28 mouse cellular contexts compared by ENCODE assay signal in genomic region chr11:31614394-31614713, GRCm38 (mm10). TPM values are rescaled to one million over a fixed set of nuclear protein-coding genes. Genes with fewer than 3 reads are reported as not detected.
DNase-seq lines count a peak whose midpoint lies in the region; ATAC-seq and TF ChIP-seq lines count a peak whose summit lies in the region.
"Had no signal": no experiment of that assay in that cellular context is flagged by ENCODE, and none has a peak within 500 bp of the region (broad histone marks: within the 10 kb centered on the region; RNA-seq: fewer than 3 reads in every experiment).

No protein-coding gene starts in this region.

- TF ChIP-seq CTCF in midbrain, postnatal 0 days (IDR thresholded peaks at IDR 0.05): no peak

- 0 out of 2 replicates have a peak overlapping the region, but pooled peaks have one; percentile 5 for H3K4me2 ChIP-seq in hindbrain, embryonic 14.5 days (replicated peaks)
- peak overlapping the region; percentile 37 for H3K4me2 ChIP-seq in midbrain, embryonic 14.5 days (ENCODE audit: low read length)
- peak overlapping the region; percentile 36 for H3K4me2 ChIP-seq in midbrain, embryonic 15.5 days
- H3K4me2 ChIP-seq in midbrain, postnatal 0 days (ENCODE audit: low read depth, low read length, poor library complexity, severe bottlenecking): peak overlapping the region; percentile 35
- H3K4me2 ChIP-seq: heart, embryonic 11.5 days; limb, embryonic 15.5 days; liver, embryonic 13.5 days had no signal

- ATAC-seq in hindbrain, embryonic 14.5 days (ENCODE audit: low FRiP score): no peak
- ATAC-seq in midbrain, embryonic 14.5 days (ENCODE audit: low FRiP score, low TSS enrichment): no peak
- ATAC-seq in midbrain, embryonic 15.5 days (replicated peaks): no peak
- no peak for ATAC-seq in midbrain, postnatal 0 days (ENCODE audit: low FRiP score)
- ATAC-seq: intestine, embryonic 16.5 days had no signal

- H3K27ac ChIP-seq in hindbrain, embryonic 14.5 days: no peak overlapping the region
- H3K27ac ChIP-seq in hindbrain, embryonic 10.5 days: no peak overlapping the region
- no peak overlapping the region for H3K27ac ChIP-seq in midbrain, embryonic 14.5 days (replicated peaks; ENCODE audit: low read depth, low read length)
- no peak overlapping the region for H3K27ac ChIP-seq in midbrain, embryonic 10.5 days (replicated peaks)
- no peak overlapping the region for H3K27ac ChIP-seq in midbrain, embryonic 15.5 days
- no peak overlapping the region for H3K27ac ChIP-seq in midbrain, postnatal 0 days (ENCODE audit: low read depth, low read length)
- H3K27ac ChIP-seq: kidney, postnatal 0 days; limb, embryonic 10.5 days; limb, embryonic 15.5 days; liver, embryonic 13.5 days; stomach, postnatal 0 days had no signal

- no peaks in the 10 kb centered on the region for H3K9me3 ChIP-seq in hindbrain, embryonic 14.5 days (ENCODE audit: control insufficient read depth, low read length)
- H3K9me3 ChIP-seq in hindbrain, embryonic 10.5 days: no peaks in the 10 kb centered on the region
- no peaks in the 10 kb centered on the region for H3K9me3 ChIP-seq in midbrain, embryonic 14.5 days (ENCODE audit: control insufficient read depth, low read length)
- no peaks in the 10 kb centered on the region for H3K9me3 ChIP-seq in midbrain, embryonic 10.5 days (replicated peaks)
- no peaks in the 10 kb centered on the region for H3K9me3 ChIP-seq in midbrain, embryonic 15.5 days
- H3K9me3 ChIP-seq in midbrain, postnatal 0 days (ENCODE audit: low read length): no peaks in the 10 kb centered on the region
- H3K9me3 ChIP-seq: limb, embryonic 10.5 days; limb, embryonic 15.5 days; liver, embryonic 13.5 days; megakaryocyte, embryonic 14.5 days had no signal

- H3K9ac ChIP-seq in hindbrain, embryonic 14.5 days: no peak overlapping the region; the same call in 1 of the 2 replicates
- H3K9ac ChIP-seq in midbrain, embryonic 14.5 days (replicated peaks; ENCODE audit: low read length): no peak overlapping the region; the same call in 1 of the 2 replicates
- no peak overlapping the region for H3K9ac ChIP-seq in midbrain, embryonic 15.5 days
- no peak overlapping the region for H3K9ac ChIP-seq in midbrain, postnatal 0 days (replicated peaks; ENCODE audit: low read length, poor library complexity, severe bottlenecking)
- H3K9ac ChIP-seq: limb, embryonic 15.5 days; liver, embryonic 13.5 days had no signal

- no peaks in the 10 kb centered on the region for H3K4me1 ChIP-seq in hindbrain, embryonic 14.5 days (replicated peaks; ENCODE audit: control insufficient read depth, insufficient read depth, low read length)
- H3K4me1 ChIP-seq in hindbrain, embryonic 10.5 days (replicated peaks): peaks cover 7% of the 10 kb centered on the region; the same call in 1 of the 2 replicates
- no peaks in the 10 kb centered on the region for H3K4me1 ChIP-seq in midbrain, embryonic 14.5 days (ENCODE audit: control insufficient read depth, insufficient read depth, low read length)
- H3K4me1 ChIP-seq in midbrain, embryonic 10.5 days: peaks cover 7% of the 10 kb centered on the region; the same call in 1 of the 2 replicates
- peaks cover 9% of the 10 kb centered on the region; the same call in 1 of the 2 replicates for H3K4me1 ChIP-seq in midbrain, embryonic 15.5 days
- no peaks in the 10 kb centered on the region for H3K4me1 ChIP-seq in midbrain, postnatal 0 days (ENCODE audit: insufficient read depth, low read length)
- H3K4me1 ChIP-seq: limb, embryonic 10.5 days; liver, embryonic 13.5 days had no signal

- 81% methylated on average over 7 of the region's 7 CpGs for WGBS in hindbrain, embryonic 14.5 days
- WGBS in hindbrain, embryonic 10.5 days: 88% methylated on average over 7 of the region's 7 CpGs
- 84% methylated on average over 7 of the region's 7 CpGs for WGBS in midbrain, embryonic 14.5 days
- 87% methylated on average over 7 of the region's 7 CpGs for WGBS in midbrain, embryonic 10.5 days
- 86% methylated on average over 7 of the region's 7 CpGs for WGBS in midbrain, embryonic 15.5 days
- 80% methylated on average over 7 of the region's 7 CpGs for WGBS in midbrain, postnatal 0 days

- H3K4me3 ChIP-seq in hindbrain, embryonic 14.5 days (replicated peaks; ENCODE audit: low read length): no peak overlapping the region
- no peak overlapping the region for H3K4me3 ChIP-seq in hindbrain, embryonic 10.5 days
- H3K4me3 ChIP-seq in midbrain, embryonic 14.5 days (replicated peaks; ENCODE audit: low read depth, low read length): no peak overlapping the region
- no peak overlapping the region for H3K4me3 ChIP-seq in midbrain, embryonic 10.5 days
- H3K4me3 ChIP-seq in midbrain, embryonic 15.5 days: peak overlapping the region; percentile 12; the same call in 1 of the 2 replicates
- H3K4me3 ChIP-seq in midbrain, postnatal 0 days (ENCODE audit: low read depth, low read length): no peak overlapping the region
- H3K4me3 ChIP-seq: erythroblast, embryonic 14.5 days; limb, embryonic 10.5 days; limb, embryonic 15.5 days; liver, embryonic 13.5 days; megakaryocyte, embryonic 14.5 days had no signal

- no peak for DNase-seq in hindbrain, embryonic 14.5 days (ENCODE audit: low spot score)
- DNase-seq in hindbrain, embryonic 10.5 days (ENCODE audit: low spot score): no peak
- DNase-seq in midbrain, embryonic 14.5 days: no peak
- DNase-seq in midbrain, embryonic 10.5 days (ENCODE audit: low spot score): no peak
- no peak for DNase-seq in midbrain, postnatal 0 days (ENCODE audit: low spot score)
- DNase-seq: adrenal gland, postnatal 36 days; B cell, adult 2 months; cerebellum, adult 2 months; cerebellum, postnatal 14 days; gastrocnemius, postnatal 10 days; heart, postnatal 14 days; kidney, adult 8-10 months; kidney, postnatal 4 days; layer of hippocampus, postnatal 36 days; liver, embryonic 13.5 days; lung, adult 18-20 months; lung, postnatal 4 days; right cerebral cortex, postnatal 4 days; thymus, postnatal 4 days had no signal

- H3K36me3 ChIP-seq in hindbrain, embryonic 14.5 days (replicated peaks; ENCODE audit: control insufficient read depth, insufficient read depth): no peaks in the 10 kb centered on the region
- H3K36me3 ChIP-seq in hindbrain, embryonic 10.5 days: no peaks in the 10 kb centered on the region
- no peaks in the 10 kb centered on the region for H3K36me3 ChIP-seq in midbrain, embryonic 14.5 days (ENCODE audit: control insufficient read depth, insufficient read depth, low read length)
- H3K36me3 ChIP-seq in midbrain, embryonic 10.5 days: no peaks in the 10 kb centered on the region
- H3K36me3 ChIP-seq in midbrain, embryonic 15.5 days (replicated peaks): no peaks in the 10 kb centered on the region
- no peaks in the 10 kb centered on the region for H3K36me3 ChIP-seq in midbrain, postnatal 0 days (ENCODE audit: insufficient read depth, low read length)
- H3K36me3 ChIP-seq: limb, embryonic 10.5 days; limb, embryonic 15.5 days; liver, embryonic 13.5 days had no signal

- H3K27me3 ChIP-seq in hindbrain, embryonic 14.5 days (ENCODE audit: control insufficient read depth, insufficient read depth, low read length): no peaks in the 10 kb centered on the region
- no peaks in the 10 kb centered on the region for H3K27me3 ChIP-seq in hindbrain, embryonic 10.5 days (ENCODE audit: insufficient read depth, poor library complexity, severe bottlenecking)
- no peaks in the 10 kb centered on the region for H3K27me3 ChIP-seq in midbrain, embryonic 14.5 days (ENCODE audit: control insufficient read depth, insufficient read depth, low read length)
- no peaks in the 10 kb centered on the region for H3K27me3 ChIP-seq in midbrain, embryonic 10.5 days (ENCODE audit: low read depth, poor library complexity, severe bottlenecking)
- H3K27me3 ChIP-seq in midbrain, embryonic 15.5 days (replicated peaks): no peaks in the 10 kb centered on the region
- no peaks in the 10 kb centered on the region for H3K27me3 ChIP-seq in midbrain, postnatal 0 days (ENCODE audit: insufficient read depth, low read length)
- H3K27me3 ChIP-seq: limb, embryonic 15.5 days; liver, embryonic 13.5 days had no signal

RNA-seq across cellular contexts. Expression of gene Bod1, which starts 57.3 kb away (rescaled TPM):
- 146 and 149 TPM in 2 replicates for polyA plus RNA-seq in hindbrain, embryonic 14.5 days (2014; fragmentation: Nextera tagmentation; extraction: Ambion mirVana)
- 123 and 136 TPM in 2 replicates for polyA plus RNA-seq in hindbrain, embryonic 10.5 days (2016; fragmentation: Nextera tagmentation; extraction: Ambion mirVana)
- polyA plus RNA-seq in midbrain, embryonic 14.5 days (2014; fragmentation: Nextera tagmentation; extraction: Ambion mirVana): 164 and 168 TPM in 2 replicates
- 123 and 133 TPM in 2 replicates for polyA plus RNA-seq in midbrain, embryonic 10.5 days (2016; fragmentation: Nextera tagmentation; extraction: Ambion mirVana)
- polyA plus RNA-seq in midbrain, embryonic 15.5 days (2015; fragmentation: Nextera tagmentation; extraction: Ambion mirVana): 138 and 148 TPM in 2 replicates
- total RNA-seq in midbrain, postnatal 0 days (2014; rRNA removed): 91.6 and 129 TPM in 2 replicates
- 126 and 134 TPM in 2 replicates for polyA plus RNA-seq in midbrain, postnatal 0 days (2015; fragmentation: Nextera tagmentation; extraction: Ambion mirVana)
